Mouse (Mus musculus): ENCODE measurements around the gene Gnat3.

DNA sequence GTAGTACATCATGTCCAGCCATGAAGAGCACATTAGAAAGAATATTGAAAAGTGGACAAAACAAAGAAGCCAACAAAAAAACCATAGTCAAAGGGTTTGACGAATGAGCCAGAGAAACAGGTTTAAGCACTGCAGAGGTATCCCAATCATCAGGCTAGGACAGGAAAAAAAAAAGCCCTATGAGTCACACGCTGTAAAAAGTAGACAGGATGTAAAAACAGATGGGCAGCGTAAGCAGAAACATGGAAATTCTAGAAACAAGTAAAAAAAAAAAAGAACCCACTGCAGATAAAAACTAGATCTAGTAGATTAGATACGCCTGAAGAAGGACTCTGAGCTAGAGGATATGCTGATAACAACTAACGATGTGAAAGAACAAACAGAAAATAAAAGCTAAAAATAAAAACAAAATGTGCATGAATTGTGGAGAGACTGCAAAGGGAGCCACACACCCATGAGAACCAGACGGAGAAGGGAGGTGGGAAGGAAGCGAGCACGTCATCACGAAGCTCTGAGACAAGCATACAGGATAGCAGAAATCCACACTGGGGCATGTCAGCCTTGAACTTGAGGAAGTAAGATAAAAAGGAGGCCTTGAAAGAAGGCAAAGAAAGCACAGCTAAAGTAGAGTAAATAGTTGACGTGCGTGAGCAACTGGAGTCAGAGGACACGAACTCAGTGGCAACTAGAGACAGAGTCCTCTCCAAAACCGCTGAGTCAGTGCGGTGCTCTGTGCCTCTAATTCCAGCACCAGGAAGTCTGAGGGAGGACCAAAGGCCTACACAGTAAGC is 73.7 kb downstream of the Gnat3 start:
- TF ChIP-seq CTCF (IDR thresholded peaks at IDR 0.05; ENCODE audit: low read depth, low read length) (no peak), POLR2A (IDR thresholded peaks at IDR 0.05; ENCODE audit: extremely low read depth, insufficient read depth, low read length) (no peak)

Measured in liver, adult 2 months (tissue).